Mouse (Mus musculus) urinary bladder, postnatal 10 days (tissue): ENCODE results near the gene Ces4a.
"Not testable (repeated sequence)": the region's sequence is repeated elsewhere in the genome, so short reads cannot be mapped to it uniquely, and the experiment has no call there.

Experiments used
- DNase-seq: peaks from one replicate; pipeline ENCODE4 v3.0.0; 2022; ENCODE audit warnings: low spot score

Ces4a gene

DNA sequence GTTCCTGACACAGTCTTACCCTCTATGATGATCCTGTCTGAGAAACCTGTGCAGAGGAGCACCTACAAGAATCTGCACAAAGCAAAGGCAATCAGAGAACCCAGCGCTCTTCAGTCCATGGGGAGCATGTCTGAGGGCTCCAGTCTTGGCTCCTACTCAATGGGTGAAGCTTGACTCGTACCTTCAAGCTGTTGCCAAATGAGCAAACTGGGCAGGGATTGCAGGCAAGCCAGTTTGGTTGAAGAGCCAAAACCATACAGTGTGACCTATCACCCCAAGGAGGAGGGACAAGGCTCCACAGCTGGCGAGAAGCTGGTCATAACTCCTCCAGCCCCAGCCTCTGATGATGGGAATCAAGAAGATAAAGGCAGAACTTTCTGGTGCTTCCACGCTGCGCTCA is at the start of gene Ces4a:
Gene Ces4a (plus strand): TSS at position 292 of the 400 bp plus-strand sequence.
- no peak for DNase-seq

DNA sequence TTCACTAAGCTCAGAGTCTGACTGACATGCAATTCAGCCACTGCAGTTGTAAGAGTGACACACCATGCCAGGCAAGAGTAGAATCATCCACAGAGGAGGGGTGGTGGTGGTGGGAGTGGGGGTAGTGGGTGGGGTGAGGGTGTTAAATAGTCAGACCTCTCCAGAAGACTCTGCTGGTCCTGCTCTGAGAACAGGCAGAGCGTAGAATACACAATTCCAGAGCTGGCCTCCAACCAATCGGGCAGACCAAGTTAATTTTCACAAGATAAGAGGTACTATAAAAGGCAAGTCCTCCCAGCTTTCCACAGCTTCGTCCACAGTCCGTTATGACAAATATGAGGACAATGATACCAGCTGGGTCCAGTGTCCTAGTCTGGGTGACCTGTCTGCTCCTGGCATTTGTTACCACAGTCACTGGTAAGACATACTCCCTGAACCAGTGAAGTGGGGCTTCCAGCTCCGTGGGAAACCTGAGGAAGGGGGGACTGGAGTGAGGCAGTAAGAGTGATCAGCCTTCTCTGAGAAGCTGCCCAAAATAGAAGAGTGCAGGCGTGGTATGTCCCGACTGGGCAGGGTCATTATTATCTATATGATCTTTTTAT is 48.0 kb upstream of the Ces4a start, which contains the start of gene Ces3b:
Gene Ces3b (plus strand): TSS at position 305 of the 602 bp plus-strand sequence.
- no peak for DNase-seq

DNA sequence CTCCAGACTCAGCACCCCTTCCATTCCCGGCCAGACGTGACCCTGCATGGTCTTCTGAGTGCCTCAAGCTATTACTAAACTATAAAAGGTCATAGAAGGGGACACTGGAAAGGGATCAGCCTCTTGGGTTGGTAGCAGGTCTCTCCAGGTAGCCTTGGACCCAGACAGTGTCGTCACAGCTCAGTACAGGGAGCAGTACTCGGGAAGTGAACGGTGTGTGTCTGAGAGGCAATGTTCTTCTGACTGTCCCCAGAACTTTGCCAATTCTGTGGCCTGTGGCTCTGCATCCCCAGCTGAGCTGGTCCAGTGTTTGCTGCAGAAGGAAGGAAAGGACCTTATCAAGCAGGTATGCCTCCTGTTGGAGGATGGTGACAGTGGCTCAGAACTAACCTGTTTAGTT is 43.4 kb upstream of the Ces4a start:
- not testable (repeated sequence) for DNase-seq

DNA sequence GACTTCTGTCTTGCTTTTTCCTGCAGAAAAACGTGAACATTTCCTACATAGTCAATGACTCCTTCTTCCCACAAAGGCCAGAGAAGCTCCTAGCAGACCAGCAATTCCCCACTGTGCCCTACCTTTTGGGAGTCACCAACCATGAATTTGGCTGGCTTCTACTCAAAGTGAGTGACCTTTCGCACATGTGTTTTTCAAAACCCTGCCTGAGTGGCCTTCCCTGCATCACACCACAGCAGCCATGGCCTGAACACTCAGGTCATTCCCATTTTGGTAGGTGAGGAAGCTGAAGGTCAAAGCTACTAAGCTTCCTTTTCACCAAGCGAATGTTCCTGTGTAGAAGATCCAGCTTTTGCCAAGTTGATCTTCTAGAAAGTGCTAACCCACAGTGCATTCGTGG is 43.0 kb upstream of the Ces4a start:
- DNase-seq, result no peak

DNA sequence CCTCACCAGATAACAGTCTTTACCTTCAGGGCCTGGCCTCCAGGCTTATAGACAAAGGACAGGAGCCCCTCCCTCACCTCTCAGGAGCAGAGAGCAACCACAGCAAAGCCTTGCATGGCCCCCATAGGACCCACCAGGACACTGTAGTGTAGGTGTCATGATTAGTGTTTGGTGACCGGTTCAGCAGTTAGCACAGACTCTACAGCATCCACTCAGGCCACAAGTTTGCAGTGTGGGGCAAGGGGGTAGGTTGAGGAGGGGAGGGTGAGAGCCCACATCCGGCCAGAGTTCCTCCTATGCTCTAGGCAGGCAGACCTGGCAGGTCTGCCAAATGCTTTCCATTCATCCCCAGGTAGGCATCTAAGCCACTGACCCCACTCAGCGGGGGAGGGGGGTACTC is 37.6 kb upstream of the Ces4a start:
- DNase-seq, result no peak

DNA sequence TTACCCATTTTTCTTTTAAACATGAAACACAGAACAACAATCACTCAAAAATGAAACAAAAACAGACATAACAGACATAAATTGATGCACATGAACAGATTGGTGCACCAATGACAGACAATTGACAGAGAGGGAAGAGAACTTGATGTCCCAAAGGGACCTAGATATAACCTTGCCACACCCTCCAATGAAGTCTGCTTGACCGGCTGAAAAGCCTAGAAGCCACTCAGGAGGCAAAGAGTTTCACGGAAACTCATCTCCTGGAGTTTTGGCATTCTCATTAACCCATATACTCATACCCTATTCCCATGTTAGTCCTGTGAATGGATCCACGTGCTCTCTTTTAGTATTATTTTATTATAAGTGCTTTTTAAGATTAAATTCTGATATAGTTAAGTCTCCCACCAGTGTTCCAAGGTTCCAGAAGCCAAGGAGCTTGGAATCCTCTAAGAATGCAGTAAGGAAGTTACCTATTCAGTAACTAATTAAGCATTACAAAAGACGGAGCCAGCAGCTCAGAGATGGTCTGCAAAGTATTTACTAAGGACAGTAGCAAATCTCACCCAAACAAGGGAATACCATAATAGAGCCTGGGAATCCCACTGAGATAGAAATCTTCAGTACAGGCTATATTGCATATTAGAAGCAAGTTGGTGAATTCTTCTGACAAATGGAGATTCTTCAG is 29.4 kb upstream of the Ces4a start:
- DNase-seq, result not testable (repeated sequence)

DNA sequence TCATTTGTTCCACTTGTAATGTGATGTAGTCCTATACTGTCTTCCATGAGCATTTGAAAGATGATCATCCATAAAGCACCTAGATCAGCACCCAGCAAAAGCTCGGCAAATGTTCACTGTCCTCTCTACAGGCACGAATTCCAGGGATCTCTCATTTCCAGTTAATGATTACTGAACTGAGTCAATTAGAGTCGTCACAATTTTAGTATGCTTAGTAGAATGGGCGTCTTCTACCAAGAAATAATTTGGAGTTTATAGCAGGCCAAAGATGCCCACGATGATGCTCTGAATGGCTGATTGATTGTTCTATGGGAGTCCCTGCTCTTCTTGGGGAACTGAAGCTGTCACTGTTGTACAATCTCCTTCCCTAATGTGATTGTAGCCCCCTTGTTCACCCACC is 27.9 kb upstream of the Ces4a start:
- DNase-seq, result not testable (repeated sequence)

DNA sequence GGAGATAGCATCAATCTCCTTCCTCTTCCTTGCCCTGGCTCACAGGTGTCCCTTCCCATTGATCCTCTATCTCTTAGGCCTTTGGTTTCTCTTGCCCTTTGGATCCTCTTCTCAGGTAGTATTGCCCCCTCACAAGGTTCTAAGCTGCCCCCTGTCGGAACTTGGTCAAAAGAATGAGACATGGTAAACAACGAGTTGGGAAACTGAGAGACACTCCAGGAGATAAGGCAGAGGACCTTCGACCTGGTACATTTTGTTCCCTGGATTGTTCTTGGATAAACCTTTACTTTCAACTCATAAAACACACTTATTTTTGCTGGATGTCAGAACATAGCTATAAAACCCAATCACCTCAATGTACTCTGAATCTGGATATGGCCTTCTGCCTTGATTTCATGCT is 27.4 kb upstream of the Ces4a start:
- no peak for DNase-seq

DNA sequence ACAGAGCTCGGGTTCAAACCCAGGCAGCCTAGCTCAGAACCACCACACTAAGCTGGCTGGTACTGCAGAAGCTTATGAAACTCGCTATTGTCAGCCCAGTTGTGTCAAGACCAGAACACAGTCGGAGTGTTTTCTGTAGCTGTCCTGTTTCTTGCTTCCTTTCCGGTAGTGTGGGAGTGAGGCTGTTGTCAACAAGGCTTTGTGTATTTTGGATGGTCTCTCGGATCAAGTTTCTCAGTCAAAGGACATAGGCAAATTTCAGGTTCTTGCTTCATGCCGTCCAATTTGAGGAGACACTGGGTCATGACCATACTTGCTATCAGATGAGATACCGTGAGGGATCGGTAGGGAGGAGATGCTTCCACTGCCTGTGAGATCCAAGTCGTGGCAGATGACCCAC is 1.7 kb upstream of the Ces4a start:
- no peak for DNase-seq

DNA sequence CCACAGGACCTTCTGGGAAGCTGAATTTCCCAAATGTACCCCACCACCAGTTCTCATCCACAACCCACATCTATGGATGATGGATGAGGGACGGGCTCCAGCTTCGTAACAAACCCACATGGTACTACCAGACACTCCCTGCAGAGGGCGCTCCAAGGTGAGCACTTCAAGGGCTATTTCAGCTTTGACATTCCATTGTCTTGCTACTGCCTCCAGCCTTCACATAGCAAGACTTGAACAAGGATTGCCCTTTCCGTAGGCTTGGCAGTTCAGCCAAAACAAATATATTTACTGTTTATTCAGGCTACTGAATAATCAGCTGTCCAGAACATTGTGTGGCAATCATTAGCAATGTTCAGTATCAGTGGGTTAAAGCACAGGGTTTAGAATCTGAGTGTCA is 6.8 kb downstream of the Ces4a start:
- peak; percentile 35 for DNase-seq

DNA sequence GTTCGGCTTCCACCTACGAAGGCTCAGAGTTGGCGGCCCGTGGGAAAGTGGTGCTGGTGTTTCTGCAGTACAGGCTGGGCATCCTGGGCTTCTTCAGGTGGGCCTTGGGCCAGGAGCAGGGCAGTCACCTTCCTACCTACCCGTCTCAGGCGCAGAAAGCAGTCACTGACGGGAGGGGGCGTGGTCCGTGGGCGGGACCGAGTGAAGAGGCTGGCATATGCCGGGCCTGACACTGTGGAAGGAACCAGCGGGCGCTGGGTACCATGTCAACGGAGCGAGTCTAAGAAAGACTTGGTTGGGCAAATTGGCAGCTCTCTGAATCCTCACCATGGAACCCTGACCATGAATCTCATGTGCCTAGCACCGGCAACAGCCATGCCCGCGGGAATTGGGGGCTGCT is 10.8 kb downstream of the Ces4a start:
- no peak for DNase-seq

DNA sequence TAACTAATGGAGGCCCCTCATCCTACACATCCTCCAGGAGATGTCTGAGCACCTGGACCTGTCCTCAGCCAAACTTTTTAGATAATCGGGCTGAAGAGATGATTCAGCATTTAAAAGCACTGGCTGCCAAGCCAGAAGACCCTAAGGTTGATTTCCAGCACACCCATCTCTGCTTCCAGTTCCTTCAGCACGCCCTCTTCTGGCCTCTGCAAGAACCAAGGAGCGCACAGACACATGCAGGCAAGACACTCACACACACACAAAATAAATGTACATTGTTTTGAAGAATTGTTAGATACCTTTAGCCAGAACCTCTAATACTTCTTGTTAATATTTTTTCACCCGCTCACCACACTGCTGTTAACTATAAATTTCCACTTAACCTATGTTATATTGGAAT is 20.1 kb downstream of the Ces4a start:
- DNase-seq, result no peak

DNA sequence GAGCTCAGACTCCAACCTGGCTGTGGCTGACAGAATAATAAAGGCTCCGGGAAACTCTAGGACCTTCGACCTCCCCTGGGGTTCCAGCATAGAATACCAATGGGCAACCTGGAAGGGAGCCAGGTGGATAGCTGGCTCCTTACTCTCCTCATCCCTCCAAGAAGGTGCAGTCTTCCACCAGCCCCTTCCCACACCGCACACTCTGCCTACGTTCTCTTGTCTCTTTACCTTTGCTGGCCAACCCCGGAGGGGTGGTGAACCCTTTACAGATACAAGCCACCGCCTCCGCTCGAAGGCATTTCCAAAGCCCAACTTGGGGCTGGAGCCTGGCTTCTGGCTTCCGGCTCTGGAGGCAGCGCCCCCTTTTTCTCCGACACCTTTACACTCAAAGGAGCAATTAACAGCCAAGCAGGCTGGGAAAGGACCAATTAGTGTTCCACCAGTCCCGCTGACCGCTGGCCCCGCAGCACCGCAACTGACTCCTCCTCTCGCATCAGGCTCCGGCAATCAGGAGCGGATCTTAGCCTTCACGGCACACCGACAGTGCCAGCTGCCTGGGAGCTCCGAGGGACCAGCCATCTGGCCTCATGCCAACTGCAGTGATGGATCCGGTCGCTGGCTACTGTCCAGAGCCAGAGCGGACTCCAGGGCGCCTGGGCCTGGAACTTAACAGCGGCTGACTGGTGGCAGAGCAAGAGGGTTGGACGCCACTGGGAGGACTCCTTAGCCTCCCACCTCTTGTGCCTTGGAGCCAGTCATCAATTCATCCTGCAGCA is 21.2 kb downstream of the Ces4a start:
- DNase-seq, result peak; percentile 36

DNA sequence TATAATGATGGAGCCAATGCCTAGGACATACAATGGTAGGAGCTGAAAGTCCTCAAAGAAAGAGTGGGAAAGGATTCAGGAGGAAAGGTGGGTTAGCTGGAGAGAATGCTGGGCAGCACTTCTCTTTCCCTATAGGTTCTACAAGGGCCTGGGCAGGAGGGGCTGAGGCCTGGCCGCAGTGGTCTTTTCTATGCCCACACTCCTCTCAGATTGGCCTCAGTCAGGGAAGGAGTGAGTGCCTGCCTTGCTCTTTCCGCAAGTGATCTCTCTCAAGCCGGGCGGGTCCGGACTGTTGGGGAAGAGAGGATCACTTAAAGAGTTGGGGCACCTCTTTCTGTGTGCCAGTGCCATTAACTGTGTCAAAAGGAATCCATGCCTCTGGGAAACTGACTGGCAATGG is 22.7 kb downstream of the Ces4a start:
- no peak for DNase-seq

DNA sequence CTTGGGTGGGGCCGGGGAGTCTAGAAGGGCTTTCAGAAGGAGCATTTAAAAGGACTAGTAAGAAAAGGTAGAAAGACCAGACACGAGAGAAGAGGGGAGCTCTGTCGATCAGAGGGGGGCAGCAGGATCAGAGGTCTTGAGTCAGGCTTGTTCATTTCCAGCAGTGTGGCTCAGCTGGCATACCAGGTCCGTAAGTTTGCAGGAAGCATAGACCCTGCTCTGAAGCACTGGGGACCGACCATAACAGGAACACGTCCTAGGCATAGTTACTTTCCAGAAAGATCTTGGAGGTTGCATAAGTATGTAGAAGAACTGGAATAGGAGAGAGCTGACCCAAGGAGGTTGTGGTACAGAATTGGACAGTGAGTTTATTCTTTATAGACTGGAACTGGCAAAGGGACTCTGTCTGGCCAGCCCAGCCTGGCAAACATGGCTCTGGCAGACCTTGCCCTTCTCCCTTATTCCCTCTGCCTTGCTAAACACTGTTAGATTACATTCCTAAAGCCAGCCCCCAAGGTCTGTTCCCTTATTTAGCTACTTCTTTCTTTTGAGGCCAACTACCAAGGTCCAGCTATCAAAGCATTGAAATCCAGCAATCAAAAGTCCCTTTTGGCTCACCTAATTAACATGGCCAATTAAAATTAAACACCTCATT is 23.6 kb downstream of the Ces4a start:
- DNase-seq, result no peak

DNA sequence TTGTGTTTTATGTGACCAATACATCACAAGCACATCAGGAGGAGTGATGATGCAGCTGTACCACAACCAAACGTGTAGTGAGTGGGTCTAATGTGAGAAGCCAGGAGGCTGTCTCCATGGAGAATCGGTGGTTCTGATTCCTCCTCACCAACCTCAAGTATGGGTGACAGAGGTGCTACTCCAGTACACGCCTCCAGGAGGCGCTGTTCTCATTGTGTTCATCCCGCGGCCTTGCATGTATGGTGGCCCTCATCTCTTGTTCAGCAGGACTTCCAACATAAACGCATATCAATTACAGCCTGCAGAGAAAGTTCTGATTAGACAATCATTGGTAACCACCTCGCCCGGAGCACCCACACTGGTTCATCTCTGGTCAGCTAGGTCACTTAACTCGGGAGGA is 26.0 kb downstream of the Ces4a start:
- no peak for DNase-seq

DNA sequence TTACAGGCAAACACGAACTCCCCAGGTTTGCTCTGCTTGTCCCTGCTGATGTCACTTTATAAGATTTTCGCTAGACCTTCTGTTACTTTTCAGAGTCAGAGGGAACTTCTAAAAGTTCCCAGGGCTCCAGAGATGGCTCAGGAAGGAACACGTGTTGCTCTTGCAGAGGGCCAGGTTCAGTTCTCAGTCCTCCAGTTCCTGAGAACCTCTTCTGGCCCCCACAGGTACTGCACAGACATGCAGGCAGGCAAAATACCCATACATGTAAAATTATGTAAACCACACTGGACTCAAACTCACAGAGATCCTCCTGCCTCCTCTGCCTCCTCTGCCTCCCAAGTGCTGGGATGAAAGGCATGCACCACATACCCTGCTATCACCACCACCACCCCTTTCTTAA is 26.5 kb downstream of the Ces4a start:
- no peak for DNase-seq

DNA sequence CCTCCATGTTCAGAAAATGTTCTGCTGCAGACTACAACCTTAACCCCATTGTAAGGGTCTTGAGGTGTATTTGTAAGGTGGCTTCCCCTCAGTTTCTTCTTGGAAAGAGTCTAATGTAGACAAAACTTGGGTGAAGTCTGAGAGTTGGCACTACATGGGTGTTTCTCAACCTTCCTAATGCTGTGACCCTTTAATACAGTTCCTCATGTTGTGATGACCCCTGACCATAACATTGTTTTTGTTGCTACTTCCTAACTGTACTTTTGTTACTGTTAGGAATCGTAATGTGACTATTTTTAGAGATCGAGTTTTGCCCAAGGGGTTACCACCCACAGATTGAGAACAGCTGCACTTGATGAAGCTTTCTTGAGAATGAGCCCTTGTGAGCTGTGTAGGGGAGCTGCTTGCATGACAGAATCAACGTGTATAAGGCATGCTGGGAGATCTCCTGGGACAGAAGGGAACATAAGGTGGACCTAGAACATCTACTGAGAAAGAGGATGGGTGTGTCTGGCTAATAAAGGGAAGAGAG is 29.6 kb downstream of the Ces4a start:
- no peak for DNase-seq

DNA sequence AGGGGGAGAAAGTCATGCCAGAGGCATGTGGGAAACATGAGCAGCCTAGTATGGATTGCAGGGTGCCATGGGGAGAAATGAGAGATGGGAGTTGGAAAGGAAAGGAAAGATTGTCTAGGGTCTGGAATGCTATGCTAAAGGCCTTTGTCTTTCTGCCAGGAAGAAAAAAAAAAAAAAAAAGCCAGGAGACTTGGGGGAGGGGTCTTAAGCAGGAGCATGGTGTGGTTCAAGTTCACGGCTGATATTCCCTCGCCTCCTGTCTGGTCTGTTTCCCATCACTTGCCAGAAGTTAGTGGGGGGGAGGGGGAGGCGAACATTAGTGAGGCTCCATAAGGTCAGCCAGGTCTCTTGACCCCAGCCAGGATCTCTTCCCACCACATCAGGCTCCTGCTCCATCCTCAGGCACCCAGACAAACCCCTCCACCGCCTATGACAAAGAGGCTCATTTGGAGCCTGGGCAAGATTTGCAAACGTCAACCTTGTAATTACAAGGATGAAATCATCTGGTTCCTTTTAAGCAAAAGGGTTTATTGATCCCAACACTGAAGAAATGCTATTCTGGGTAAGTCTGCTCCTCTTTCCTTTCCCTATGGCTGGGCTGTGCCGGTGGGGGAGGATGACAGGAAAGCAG is 32.8 kb downstream of the Ces4a start:
- no peak for DNase-seq

DNA sequence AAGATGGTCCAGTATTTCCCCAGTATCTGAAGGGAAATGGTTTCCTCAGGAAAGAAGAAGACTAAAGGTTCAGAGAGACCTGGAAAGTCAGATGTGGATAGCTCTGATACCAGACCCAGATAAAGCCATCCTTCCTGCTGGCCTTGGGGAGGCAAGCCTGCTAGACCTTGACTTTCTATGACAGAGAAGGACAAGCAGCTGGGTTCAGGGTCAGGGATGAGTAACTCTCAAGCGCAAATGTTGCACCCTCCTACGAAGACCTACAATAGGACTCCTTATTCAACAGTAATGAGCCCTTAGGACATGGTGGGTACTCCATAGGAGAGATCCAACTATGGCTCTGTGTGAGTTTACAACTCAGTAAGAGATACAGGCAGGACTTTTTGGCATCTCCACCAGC is 33.6 kb downstream of the Ces4a start:
- no peak for DNase-seq

DNA sequence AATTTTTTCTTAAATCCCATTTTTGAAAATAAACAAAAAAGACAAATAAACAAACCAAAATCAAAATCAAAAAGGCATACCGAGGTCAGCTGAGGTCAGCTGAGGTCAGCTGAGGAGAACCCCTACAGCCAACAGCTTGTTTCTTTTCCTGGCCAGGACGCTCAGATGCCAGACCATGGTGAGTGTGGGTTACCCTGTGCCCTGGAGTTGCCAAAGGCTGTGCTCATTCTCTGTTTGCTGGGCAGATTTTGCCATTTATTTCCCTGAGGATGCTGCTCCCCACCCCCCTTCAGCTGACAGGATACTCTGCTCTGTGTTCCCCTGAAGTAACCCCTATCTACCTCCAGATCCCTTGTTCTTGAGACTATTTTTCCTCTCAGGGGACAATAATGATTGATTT is 35.5 kb downstream of the Ces4a start:
- DNase-seq, result no peak

DNA sequence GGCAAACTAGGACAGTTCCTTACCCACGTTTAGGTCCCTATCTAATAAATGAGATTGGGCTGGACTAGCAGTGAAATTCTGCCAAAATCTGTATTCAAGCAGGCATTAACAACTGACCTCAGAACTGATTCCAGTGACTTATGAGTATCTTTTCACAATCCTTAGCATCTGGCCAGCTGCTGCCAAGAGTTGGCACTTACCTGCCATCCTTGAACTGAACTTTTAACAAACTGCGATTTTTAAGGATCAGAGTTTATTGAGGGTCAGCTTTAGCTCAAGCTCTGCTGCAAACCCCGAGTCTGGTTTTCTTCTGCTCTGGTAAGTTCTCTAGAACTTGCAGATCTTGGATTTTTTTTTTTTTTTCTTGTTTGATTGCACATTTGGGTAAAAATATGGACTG is 38.0 kb downstream of the Ces4a start:
- no peak for DNase-seq
